Mouse (Mus musculus): ENCODE results near the gene Vkorc1l1. TPM values are rescaled to one million over a fixed set of nuclear protein-coding genes. Genes with fewer than 3 reads are reported as not detected.

Vkorc1l1 gene
- total and polyA plus RNA-seq, 3 experiments, result 24.2 to 42.4 TPM; not detected in 1

DNA sequence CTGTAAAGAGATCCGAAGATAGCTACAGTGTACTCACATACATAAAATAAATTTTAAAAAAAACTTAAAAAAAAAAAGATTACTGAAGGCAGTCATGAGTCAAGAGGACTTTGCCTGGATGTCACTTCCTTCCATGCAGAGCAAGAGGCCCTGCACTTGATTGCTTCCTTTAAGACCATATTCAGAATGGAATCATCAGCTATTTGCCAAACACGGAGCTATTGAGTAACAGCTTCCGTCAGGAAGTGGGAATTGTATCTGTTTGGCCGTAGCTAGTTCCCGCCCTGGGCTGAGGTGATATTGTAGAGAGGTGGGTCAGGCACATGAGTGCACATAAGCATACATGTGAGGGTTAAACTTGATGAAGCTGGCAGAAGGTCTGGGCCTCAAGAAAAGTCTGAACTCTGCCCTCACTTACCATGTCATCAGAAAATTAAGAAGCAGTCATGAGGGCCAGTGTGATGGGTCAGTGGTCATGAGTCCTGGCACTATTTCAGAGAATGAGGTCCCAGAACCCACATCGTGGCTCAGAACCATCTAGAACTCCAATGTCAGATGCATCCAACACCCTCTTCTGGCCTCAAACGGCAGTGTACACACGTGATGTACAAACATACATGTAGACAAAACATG lies 16.8 kb upstream of the Vkorc1l1 start:
- TF ChIP-seq USF2 (IDR thresholded peaks at IDR 0.05; ENCODE audit: borderline replicate concordance in 1 of 2, insufficient read depth in 1 of 2, low read depth in 1 of 2, low read length in 2 of 2) (no peak), SMC3 (IDR thresholded peaks at IDR 0.05; ENCODE audit: low read depth, low read length) (no peak), UBTF (IDR thresholded peaks at IDR 0.05; ENCODE audit: borderline replicate concordance, insufficient read depth, low read depth, low read length) (no peak), POLR2A (IDR thresholded peaks at IDR 0.05; ENCODE audit: control insufficient read depth in 1 of 2, insufficient read depth in 1 of 2, low read depth in 1 of 2, low read length in 2 of 2, poor library complexity in 1 of 2) (no peak), MYB (IDR thresholded peaks at IDR 0.05; ENCODE audit: low read depth, low read length) (no peak), GATA1 (IDR thresholded peaks at IDR 0.05; ENCODE audit: low read depth, low read length) (no peak), ZMIZ1 (IDR thresholded peaks at IDR 0.05; ENCODE audit: low read depth, low read length) (no peak), MXI1 (IDR thresholded peaks at IDR 0.05; ENCODE audit: low read depth, low read length) (no peak), ZC3H11A (IDR thresholded peaks at IDR 0.05; ENCODE audit: low read depth, low read length) (no peak), GABPA (IDR thresholded peaks at IDR 0.05; ENCODE audit: low read depth, low read length) (no peak), TAL1 (IDR thresholded peaks at IDR 0.05; ENCODE audit: low read length) (no peak), EP300 (IDR thresholded peaks at IDR 0.05; ENCODE audit: low read depth in 1 of 2, low read length in 2 of 2) (no peak), TBP (IDR thresholded peaks at IDR 0.05; ENCODE audit: low read depth, low read length) (no peak)
- Histone ChIP-seq H3K36me3 (ENCODE audit: control insufficient read depth in 1 of 2, insufficient read depth in 2 of 2, low read length in 2 of 2) (peaks cover 0 to 3% of the 10 kb centered on the region in 2 experiments; a peak in 2 of 4 replicates), H3K9me3 (replicated peaks; ENCODE audit: insufficient read depth, low read length) (no peaks in the 10 kb centered on the region), H3K27me3 (ENCODE audit: control insufficient read depth in 1 of 2, insufficient read depth in 2 of 2, low read length in 2 of 2) (no peaks in the 10 kb centered on the region; a peak in 1 of 4 replicates), H3K27ac (ENCODE audit: control insufficient read depth, low read depth, low read length) (no peak overlapping the region), H3K79me2 (ENCODE audit: control insufficient read depth, insufficient read depth, low read length, poor library complexity) (no peaks in the 10 kb centered on the region), H3K9ac (ENCODE audit: control insufficient read depth, low read depth, low read length, poor library complexity, severe bottlenecking) (no peak overlapping the region), H3K4me3 (ENCODE audit: control insufficient read depth in 1 of 2, insufficient read depth in 1 of 2, low read depth in 2 of 2, low read length in 2 of 2) (no peak overlapping the region), H3K4me1 (ENCODE audit: control insufficient read depth in 1 of 2, insufficient read depth in 2 of 2, low read length in 2 of 2) (peaks cover 0 to 4% of the 10 kb centered on the region in 2 experiments; a peak in 3 of 4 replicates)
- no peak for DNase-seq (ENCODE audit: low read depth, low spot score)

- Histone ChIP-seq H3K79me2 (ENCODE audit: control insufficient read depth, insufficient read depth, low read length, poor library complexity) (no peaks in the 10 kb centered on the region), H3K9ac (ENCODE audit: control insufficient read depth, low read depth, low read length, poor library complexity, severe bottlenecking) (no peak overlapping the region), H3K9me3 (replicated peaks; ENCODE audit: insufficient read depth, low read length) (no peaks in the 10 kb centered on the region), H3K4me1 (ENCODE audit: control insufficient read depth in 1 of 2, insufficient read depth in 2 of 2, low read length in 2 of 2) (peaks cover 0 to 8% of the 10 kb centered on the region in 2 experiments; a peak in 3 of 4 replicates), H3K27ac (ENCODE audit: control insufficient read depth, low read depth, low read length) (no peak overlapping the region), H3K4me3 (ENCODE audit: control insufficient read depth in 1 of 2, insufficient read depth in 1 of 2, low read depth in 2 of 2, low read length in 2 of 2) (no peak overlapping the region), H3K36me3 (ENCODE audit: control insufficient read depth in 1 of 2, insufficient read depth in 2 of 2, low read length in 2 of 2) (no peaks in the 10 kb centered on the region; a peak in 1 of 4 replicates), H3K27me3 (ENCODE audit: control insufficient read depth in 1 of 2, insufficient read depth in 2 of 2, low read length in 2 of 2) (no peaks in the 10 kb centered on the region; a peak in 1 of 4 replicates)
- no peak for TF ChIP-seq JUND (IDR thresholded peaks at IDR 0.05; ENCODE audit: low read depth, low read length)
- no peak for TF ChIP-seq CTCF (IDR thresholded peaks at IDR 0.05 in 2 of 3, conservative IDR thresholded peaks at IDR 0.05 in 1 of 3; ENCODE audit: control insufficient read depth in 1 of 3, insufficient read depth in 1 of 3, low read depth in 2 of 3, low read length in 3 of 3, poor library complexity in 1 of 3, severe bottlenecking in 1 of 3)
- no peak for TF ChIP-seq SIN3A (IDR thresholded peaks at IDR 0.05; ENCODE audit: low read length)
- TF ChIP-seq GATA1 (IDR thresholded peaks at IDR 0.05; ENCODE audit: low read depth, low read length), result no peak
- TF ChIP-seq E2F4 (IDR thresholded peaks at IDR 0.05; ENCODE audit: borderline replicate concordance, low read depth, low read length), result no peak
- TF ChIP-seq USF2 (IDR thresholded peaks at IDR 0.05; ENCODE audit: borderline replicate concordance in 1 of 2, insufficient read depth in 1 of 2, low read depth in 1 of 2, low read length in 2 of 2), result no peak
- TF ChIP-seq POLR2AphosphoS5 (IDR thresholded peaks at IDR 0.05; ENCODE audit: borderline replicate concordance, low read depth, low read length), result no peak
- no peak for TF ChIP-seq CHD2 (IDR thresholded peaks at IDR 0.05; ENCODE audit: low read length)
- no peak for TF ChIP-seq MXI1 (IDR thresholded peaks at IDR 0.05; ENCODE audit: low read depth, low read length)
- no peak for TF ChIP-seq TBP (IDR thresholded peaks at IDR 0.05; ENCODE audit: low read depth, low read length)
- TF ChIP-seq ZKSCAN1 (IDR thresholded peaks at IDR 0.05; ENCODE audit: low read depth, low read length), result no peak
- TF ChIP-seq HCFC1 (IDR thresholded peaks at IDR 0.05; ENCODE audit: low read depth, low read length), result no peak
- no peak for DNase-seq (ENCODE audit: low read depth, low spot score)
Observed at GRCm38 (mm10) chr5:129925933-129926332, 15.8 kb upstream of the Vkorc1l1 start.
